Mouse (Mus musculus): Measurements from ENCODE around the gene 4931428F04Rik.

GRCm38 (mm10) chr8:105231503-105232320 lies 58.0 kb downstream of the 4931428F04Rik start:
- TF ChIP-seq ZC3H11A (IDR thresholded peaks at IDR 0.05; ENCODE audit: borderline replicate concordance, low read depth, low read length) (no peak), MAFK (IDR thresholded peaks at IDR 0.05; ENCODE audit: insufficient read depth, low read depth, low read length) (no peak), HCFC1 (IDR thresholded peaks at IDR 0.05; ENCODE audit: borderline replicate concordance, insufficient read depth, low read length) (no peak), CHD2 (IDR thresholded peaks at IDR 0.05; ENCODE audit: low read depth, low read length) (no peak), ZNF384 (IDR thresholded peaks at IDR 0.05; ENCODE audit: low read depth, low read length) (peak; percentile 67)
